Mouse (Mus musculus) olfactory bulb, adult 2 months (tissue): Measurements from ENCODE around the gene Banp.

Experiments used
- CTCF ChIP-seq: fragments of 200-500 bp; IDR thresholded peaks from 2 replicates; pipeline ENCODE4 v1.5.1; 2012; ENCODE audit warnings: low read depth, mild to moderate bottlenecking, low read length, moderate library complexity; ENCODE audit not compliant: insufficient read depth
- POLR2A ChIP-seq: fragments of 200-500 bp; IDR thresholded peaks from 2 replicates; pipeline ENCODE4 v1.6.1; 2012; ENCODE audit warnings: mild to moderate bottlenecking, low read depth, low read length, moderate library complexity; ENCODE audit not compliant: insufficient read depth

DNA sequence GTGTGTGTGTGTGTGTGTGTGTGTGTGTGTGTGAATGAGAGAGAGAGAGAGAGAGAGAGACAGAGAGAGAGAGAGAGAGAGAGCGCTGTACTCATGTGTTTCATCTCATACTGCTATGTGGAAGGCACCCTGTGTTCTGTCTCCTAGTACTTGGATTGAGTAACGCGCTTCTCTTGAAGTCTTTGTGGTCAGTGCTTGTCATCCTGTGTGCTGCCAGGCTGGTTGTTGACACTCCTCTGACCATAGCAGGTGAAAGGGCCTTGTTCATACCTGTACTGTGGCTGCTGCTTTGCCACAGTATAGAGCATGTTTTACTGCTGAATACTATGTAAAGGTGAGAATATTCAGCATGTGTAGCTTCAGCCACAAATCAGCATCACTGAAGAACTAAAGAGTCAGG lies 36.1 kb downstream of the Banp start:
- TF ChIP-seq POLR2A = no peak
- TF ChIP-seq CTCF = no peak
